Mouse (Mus musculus): ENCODE results near the gene Khdc1a. TPM values are rescaled to one million over a fixed set of nuclear protein-coding genes. Genes with fewer than 3 reads are reported as not detected.
"Not testable (repeated sequence)": the region's sequence is repeated elsewhere in the genome, so short reads cannot be mapped to it uniquely, and the experiment has no call there.

The Khdc1a gene
- total RNA-seq, 2 experiments from 2014 or later: not detected

DNA sequence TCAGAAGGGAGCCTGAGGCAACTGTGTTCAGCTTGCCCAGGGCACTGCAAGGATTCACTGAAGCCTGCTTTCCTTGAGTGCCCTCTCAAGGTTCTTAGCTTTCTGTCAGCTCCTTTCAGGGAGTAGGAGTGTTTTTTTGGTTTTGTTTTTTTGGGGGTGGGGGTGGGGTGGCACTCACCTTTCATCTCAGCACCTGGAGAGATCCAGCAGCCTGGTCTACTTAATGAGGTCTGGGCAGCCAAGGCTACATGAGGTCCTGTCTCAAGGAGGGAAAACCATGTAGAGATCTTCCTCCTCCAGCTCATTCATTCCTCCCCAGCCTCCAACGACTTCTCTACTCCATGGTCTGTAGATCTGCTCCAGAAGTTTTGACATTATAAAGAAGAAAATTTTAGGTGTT lies 18.6 kb downstream of the Khdc1a start, which contains the start of gene Khdc1c:
TSS of gene Khdc1c (plus strand) at position 301 of the 400 bp plus-strand sequence.
- intact Hi-C loops (cut with DNase I); DNase-seq (ENCODE audit: extremely low spot score in 1 of 2, low spot score in 2 of 2): not testable (repeated sequence)

DNA sequence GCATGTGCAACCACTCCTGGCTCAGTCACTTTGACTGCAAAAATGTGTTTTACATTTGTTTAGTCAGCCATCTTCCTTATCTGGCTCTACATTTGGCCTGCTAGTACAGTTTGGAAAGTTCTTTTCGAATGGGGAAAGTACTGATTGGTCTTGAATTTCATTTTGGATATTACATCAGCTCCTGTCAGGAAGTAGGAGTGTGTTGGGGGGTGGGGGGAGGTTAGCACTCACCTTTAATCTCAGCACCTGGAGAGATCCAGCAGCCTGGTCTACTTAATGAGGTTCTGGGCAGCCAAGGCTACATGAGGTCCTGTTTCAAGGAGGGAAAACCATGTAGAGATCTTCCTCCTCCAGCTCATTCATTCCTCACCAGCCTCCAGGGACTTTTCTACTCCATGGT lies 33.8 kb downstream of the Khdc1a start, which contains the start of gene Khdc1b:
TSS of gene Khdc1b (plus strand) at position 301 of the 400 bp plus-strand sequence.
- no peak for DNase-seq (ENCODE audit: extremely low spot score in 1 of 2, low spot score in 2 of 2)
- intact Hi-C loops (cut with DNase I): no loop called here

DNA sequence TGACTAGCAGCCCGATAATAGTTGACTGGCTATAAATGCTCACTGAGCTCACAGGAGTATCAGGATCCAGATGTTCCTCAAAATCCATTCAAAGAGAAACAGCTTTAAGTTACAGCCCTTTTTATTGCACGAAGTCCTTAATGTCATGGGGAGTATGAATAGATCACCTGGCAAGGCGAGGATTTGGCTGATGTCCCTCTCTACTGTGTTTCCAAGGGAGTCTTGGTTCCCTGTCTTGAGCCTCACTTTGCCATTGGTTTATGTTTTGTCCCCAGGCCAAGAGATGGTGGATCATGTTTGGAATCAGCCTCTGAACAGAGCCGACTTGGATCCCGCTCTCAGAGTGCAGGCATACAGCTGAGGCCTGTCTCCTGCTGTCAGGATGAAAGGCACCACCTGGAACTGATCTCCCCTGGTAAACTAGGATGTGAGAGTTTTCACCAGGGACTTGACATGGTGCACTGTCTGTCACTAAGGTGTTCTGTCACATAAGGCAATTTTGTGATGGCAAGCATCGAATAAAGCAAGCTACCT lies 41.8 kb downstream of the Khdc1a start:
- intact Hi-C loops (cut with DNase I): no loop called here
- no peak for DNase-seq (ENCODE audit: extremely low spot score in 1 of 2, low spot score in 2 of 2)

Other genes starting within 250 kb of the Khdc1a start
- gene Tmem14a, start 131.1 kb upstream of the Khdc1a start, total RNA-seq (2021): 10 to 100 TPM; 22.9 to 23.1 TPM
- under 1 TPM; 0.61 to 0.71 TPM for gene Gsta3, start 109.1 kb upstream of the Khdc1a start, total RNA-seq (2021)
- gene Khdc1c, start 18.7 kb downstream of the Khdc1a start, total RNA-seq (2021): not detected
- not detected for gene Khdc1b, start 33.9 kb downstream of the Khdc1a start, total RNA-seq (2021)